Mouse (Mus musculus): Measurements from ENCODE around the gene Akr1c21.

GRCm38 (mm10) chr13:4576921-4577320 lies 3.0 kb downstream of the Akr1c21 start:
- no peak for TF ChIP-seq POLR2A (IDR thresholded peaks at IDR 0.05; ENCODE audit: insufficient read depth, low read length)
- no peak for TF ChIP-seq CTCF (IDR thresholded peaks at IDR 0.05; ENCODE audit: low read depth, low read length)
- no peak for TF ChIP-seq EP300 (IDR thresholded peaks at IDR 0.05; ENCODE audit: insufficient read depth, low read depth, low read length)
